Mouse (Mus musculus): Measurements from ENCODE around the gene Bbs2. TPM values are rescaled to one million over a fixed set of nuclear protein-coding genes. Genes with fewer than 3 reads are reported as not detected.
"Not testable (repeated sequence)": the region's sequence is repeated elsewhere in the genome, so short reads cannot be mapped to it uniquely, and the experiment has no call there.

The Bbs2 gene
- polyA plus RNA-seq (2012; rRNA removed) = 7.5 and 13.0 TPM in 2 replicates

- no peaks in the 10 kb centered on the region for H3K36me3 ChIP-seq (ENCODE audit: control insufficient read depth, insufficient read depth, low read length)
- peak within 1 kb of the TSS; percentile 58 for H3K4me3 ChIP-seq (ENCODE audit: control insufficient read depth, insufficient read depth, low read length)
- peak within 1 kb of the TSS; percentile 53; the same call in 1 of the 2 replicates for H3K27ac ChIP-seq (ENCODE audit: control insufficient read depth, insufficient read depth, low read length)
- peaks cover 6% of the 10 kb centered on the region for H3K4me1 ChIP-seq (replicated peaks; ENCODE audit: control insufficient read depth, insufficient read depth, low read length)
- DNase-seq = peak; percentile 98
- 4% methylated on average over 61 of the region's 61 CpGs for WGBS
- no peaks in the 10 kb centered on the region for H3K27me3 ChIP-seq (ENCODE audit: control insufficient read depth, insufficient read depth, low read length)
- TF ChIP-seq POLR2A (IDR thresholded peaks at IDR 0.05; ENCODE audit: control insufficient read depth, extremely low read depth, insufficient read depth, low read length, poor library complexity) (peak; percentile 91), CTCF (IDR thresholded peaks at IDR 0.05; ENCODE audit: borderline replicate concordance, control insufficient read depth, extremely low read depth, insufficient read depth, low read length, poor library complexity) (peak; percentile 44; the same call in 1 of the 2 replicates)
Measured at GRCm38 (mm10) chr8:94098081-94098974, at the start of gene Bbs2. Bbs2 (minus strand) TSS chr8:94098928.

- peaks cover under 1% of the 10 kb centered on the region; the same call in 1 of the 2 replicates for H3K27me3 ChIP-seq (ENCODE audit: control insufficient read depth, insufficient read depth, low read length)
Measured at GRCm38 (mm10) chr8:94148236-94148635, 49.5 kb upstream of the Bbs2 start.

GRCm38 (mm10) chr8:94140266-94140795 lies 41.6 kb upstream of the Bbs2 start:
- Histone ChIP-seq H3K4me3 (ENCODE audit: control insufficient read depth, insufficient read depth, low read length) (no peak overlapping the region), H3K27me3 (ENCODE audit: control insufficient read depth, insufficient read depth, low read length) (no peaks in the 10 kb centered on the region), H3K4me1 (replicated peaks; ENCODE audit: control insufficient read depth, insufficient read depth, low read length) (no peaks in the 10 kb centered on the region), H3K27ac (ENCODE audit: control insufficient read depth, insufficient read depth, low read length) (no peak overlapping the region), H3K36me3 (ENCODE audit: control insufficient read depth, insufficient read depth, low read length) (no peaks in the 10 kb centered on the region)
- WGBS = 94% methylated on average over 4 of the region's 4 CpGs
- DNase-seq = no peak
- no peak for TF ChIP-seq POLR2A (IDR thresholded peaks at IDR 0.05; ENCODE audit: control insufficient read depth, extremely low read depth, insufficient read depth, low read length, poor library complexity)
- TF ChIP-seq CTCF (IDR thresholded peaks at IDR 0.05; ENCODE audit: borderline replicate concordance, control insufficient read depth, extremely low read depth, insufficient read depth, low read length, poor library complexity) = no peak

More at GRCm38 (mm10) chr8:94148236-94148635, 49.5 kb upstream of the Bbs2 start:
- Histone ChIP-seq H3K4me3 (ENCODE audit: control insufficient read depth, insufficient read depth, low read length) (no peak overlapping the region), H3K27ac (ENCODE audit: control insufficient read depth, insufficient read depth, low read length) (no peak overlapping the region), H3K4me1 (replicated peaks; ENCODE audit: control insufficient read depth, insufficient read depth, low read length) (peaks cover 3% of the 10 kb centered on the region; the same call in 1 of the 2 replicates), H3K36me3 (ENCODE audit: control insufficient read depth, insufficient read depth, low read length) (no peaks in the 10 kb centered on the region)
- TF ChIP-seq POLR2A (IDR thresholded peaks at IDR 0.05; ENCODE audit: control insufficient read depth, extremely low read depth, insufficient read depth, low read length, poor library complexity) (no peak), CTCF (IDR thresholded peaks at IDR 0.05; ENCODE audit: borderline replicate concordance, control insufficient read depth, extremely low read depth, insufficient read depth, low read length, poor library complexity) (no peak)
- no peak for DNase-seq
- 61% methylated on average over 5 of the region's 5 CpGs for WGBS

- no peak within 1 kb of the TSS for H3K27ac ChIP-seq (ENCODE audit: control insufficient read depth, insufficient read depth, low read length)
- H3K36me3 ChIP-seq (ENCODE audit: control insufficient read depth, insufficient read depth, low read length) = no peaks in the 10 kb centered on the region
- H3K4me1 ChIP-seq (replicated peaks; ENCODE audit: control insufficient read depth, insufficient read depth, low read length) = no peaks in the 10 kb centered on the region
- no peaks in the 10 kb centered on the region for H3K27me3 ChIP-seq (ENCODE audit: control insufficient read depth, insufficient read depth, low read length)
- TF ChIP-seq CTCF (IDR thresholded peaks at IDR 0.05; ENCODE audit: borderline replicate concordance, control insufficient read depth, extremely low read depth, insufficient read depth, low read length, poor library complexity) (no peak), POLR2A (IDR thresholded peaks at IDR 0.05; ENCODE audit: control insufficient read depth, extremely low read depth, insufficient read depth, low read length, poor library complexity) (no peak)
- no peak for DNase-seq
- H3K4me3 ChIP-seq (ENCODE audit: control insufficient read depth, insufficient read depth, low read length) = no peak within 1 kb of the TSS
- 68% methylated on average over 6 of the region's 6 CpGs for WGBS
Measured at GRCm38 (mm10) chr8:94136933-94137332, 38.2 kb upstream of the Bbs2 start, which contains the start of gene Mt4. Mt4 (plus strand) TSS chr8:94137197.

- no peaks in the 10 kb centered on the region for H3K36me3 ChIP-seq (ENCODE audit: control insufficient read depth, insufficient read depth, low read length)
- no peak overlapping the region for H3K27ac ChIP-seq (ENCODE audit: control insufficient read depth, insufficient read depth, low read length)
- no peak for TF ChIP-seq POLR2A (IDR thresholded peaks at IDR 0.05; ENCODE audit: control insufficient read depth, extremely low read depth, insufficient read depth, low read length, poor library complexity)
- TF ChIP-seq CTCF (IDR thresholded peaks at IDR 0.05; ENCODE audit: borderline replicate concordance, control insufficient read depth, extremely low read depth, insufficient read depth, low read length, poor library complexity) = no peak
- no peaks in the 10 kb centered on the region for H3K27me3 ChIP-seq (ENCODE audit: control insufficient read depth, insufficient read depth, low read length)
- no peak overlapping the region for H3K4me3 ChIP-seq (ENCODE audit: control insufficient read depth, insufficient read depth, low read length)
- H3K4me1 ChIP-seq (replicated peaks; ENCODE audit: control insufficient read depth, insufficient read depth, low read length) = no peaks in the 10 kb centered on the region
- WGBS = 91% methylated on average over 7 of the region's 7 CpGs
- no peak for DNase-seq
Measured at GRCm38 (mm10) chr8:94136192-94136591, 37.5 kb upstream of the Bbs2 start.

GRCm38 (mm10) chr8:94135556-94135955 lies 36.8 kb upstream of the Bbs2 start:
- H3K4me1 ChIP-seq (replicated peaks; ENCODE audit: control insufficient read depth, insufficient read depth, low read length) = no peaks in the 10 kb centered on the region
- no peak for TF ChIP-seq CTCF (IDR thresholded peaks at IDR 0.05; ENCODE audit: borderline replicate concordance, control insufficient read depth, extremely low read depth, insufficient read depth, low read length, poor library complexity)
- no peak for TF ChIP-seq POLR2A (IDR thresholded peaks at IDR 0.05; ENCODE audit: control insufficient read depth, extremely low read depth, insufficient read depth, low read length, poor library complexity)
- 92% methylated on average over 6 of the region's 6 CpGs for WGBS
- DNase-seq = no peak
- no peaks in the 10 kb centered on the region for H3K36me3 ChIP-seq (ENCODE audit: control insufficient read depth, insufficient read depth, low read length)
- H3K4me3 ChIP-seq (ENCODE audit: control insufficient read depth, insufficient read depth, low read length) = no peak overlapping the region
- no peak overlapping the region for H3K27ac ChIP-seq (ENCODE audit: control insufficient read depth, insufficient read depth, low read length)
- no peaks in the 10 kb centered on the region for H3K27me3 ChIP-seq (ENCODE audit: control insufficient read depth, insufficient read depth, low read length)

- H3K36me3 ChIP-seq (ENCODE audit: control insufficient read depth, insufficient read depth, low read length); H3K4me3 ChIP-seq (ENCODE audit: control insufficient read depth, insufficient read depth, low read length); H3K4me1 ChIP-seq (replicated peaks; ENCODE audit: control insufficient read depth, insufficient read depth, low read length); H3K27ac ChIP-seq (ENCODE audit: control insufficient read depth, insufficient read depth, low read length); DNase-seq; H3K27me3 ChIP-seq (ENCODE audit: control insufficient read depth, insufficient read depth, low read length): not testable (repeated sequence)
- WGBS = 27% methylated on average over 3 of the region's 3 CpGs
Measured at GRCm38 (mm10) chr8:94134601-94135000, 35.9 kb upstream of the Bbs2 start.

All from thymus, adult 2 months (tissue).